Mouse (Mus musculus): ENCODE results near the gene Catsperg1. TPM values are rescaled to one million over a fixed set of nuclear protein-coding genes. Genes with fewer than 3 reads are reported as not detected.

The Catsperg1 gene
- polyA plus RNA-seq, 1 experiment from 2014 or later, result 0.53 TPM

GRCm38 (mm10) chr7:29251166-29251565 is 37.3 kb upstream of the Catsperg1 start:
- ATAC-seq (replicated peaks; ENCODE audit: low FRiP score, low read depth) (no peak), DNase-seq (ENCODE audit: low spot score) (no peak)
- Histone ChIP-seq H3K9me3 (replicated peaks; ENCODE audit: low read length) (no peaks in the 10 kb centered on the region), H3K27me3 (ENCODE audit: insufficient read depth, low read length) (no peaks in the 10 kb centered on the region), H3K4me3 (replicated peaks; ENCODE audit: low read depth, low read length) (no peak overlapping the region), H3K4me2 (ENCODE audit: low read length) (no peak overlapping the region), H3K36me3 (ENCODE audit: insufficient read depth, low read length) (0 out of 2 replicates have a peak, but pooled peaks cover 2% of the 10 kb centered on the region), H3K4me1 (replicated peaks; ENCODE audit: insufficient read depth, low read length) (peaks cover 12% of the 10 kb centered on the region), H3K9ac (ENCODE audit: low read depth, low read length) (no peak overlapping the region), H3K27ac (no peak overlapping the region)
- WGBS, result 68% methylated on average over 3 of the region's 3 CpGs
- TF ChIP-seq CTCF (IDR thresholded peaks at IDR 0.05; ENCODE audit: low read depth), result no peak

DNA sequence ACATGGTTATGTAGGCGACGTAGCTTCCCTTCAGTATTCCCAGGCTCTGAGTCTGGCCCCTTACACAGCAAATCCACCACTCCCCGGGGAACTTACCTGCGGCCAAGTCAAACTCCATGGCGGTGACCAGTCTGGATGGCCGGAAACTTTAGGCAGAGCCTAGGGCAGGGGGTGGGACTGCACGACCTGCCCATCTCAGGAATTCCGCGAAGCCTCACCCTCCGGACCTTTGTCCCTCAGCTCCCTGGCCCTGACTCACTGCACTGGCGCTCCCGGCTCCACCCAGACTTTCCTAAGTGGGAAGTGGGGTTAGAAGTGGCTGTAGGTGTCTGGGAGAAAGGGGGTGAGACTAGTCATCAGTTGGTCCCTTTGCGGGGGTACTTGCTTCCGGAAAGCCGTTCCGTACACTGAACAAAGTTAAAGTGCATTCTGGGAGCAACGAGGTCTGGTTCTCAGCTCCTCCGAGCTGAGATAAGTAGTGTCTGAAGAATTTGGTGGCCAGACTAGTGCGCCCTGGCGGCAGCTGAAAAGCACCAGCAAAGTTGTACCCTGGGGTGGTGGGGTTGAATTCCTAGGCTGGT is 34.5 kb upstream of the Catsperg1 start, which contains the start of gene 2200002D01Rik:
TSS of gene 2200002D01Rik (minus strand) at position 206 of the 581 bp plus-strand sequence.
- Histone ChIP-seq H3K27ac (peak within 1 kb of the TSS; percentile 61), H3K36me3 (ENCODE audit: insufficient read depth, low read length) (0 out of 2 replicates have a peak, but pooled peaks cover 10% of the 10 kb centered on the region), H3K27me3 (ENCODE audit: insufficient read depth, low read length) (no peaks in the 10 kb centered on the region), H3K4me3 (replicated peaks; ENCODE audit: low read depth, low read length) (peak within 1 kb of the TSS; percentile 26), H3K4me1 (replicated peaks; ENCODE audit: insufficient read depth, low read length) (peaks cover 4% of the 10 kb centered on the region), H3K4me2 (ENCODE audit: low read length) (peak within 1 kb of the TSS; percentile 59), H3K9ac (ENCODE audit: low read depth, low read length) (peak within 1 kb of the TSS; percentile 46), H3K9me3 (replicated peaks; ENCODE audit: low read length) (no peaks in the 10 kb centered on the region)
- TF ChIP-seq CTCF (IDR thresholded peaks at IDR 0.05; ENCODE audit: low read depth), result peak; percentile 29; the same call in 1 of the 2 replicates
- DNase-seq (ENCODE audit: low spot score) (peak; percentile 55), ATAC-seq (replicated peaks; ENCODE audit: low FRiP score, low read depth) (peak; percentile 72)
- 16% methylated on average over 20 of the region's 20 CpGs for WGBS

DNA sequence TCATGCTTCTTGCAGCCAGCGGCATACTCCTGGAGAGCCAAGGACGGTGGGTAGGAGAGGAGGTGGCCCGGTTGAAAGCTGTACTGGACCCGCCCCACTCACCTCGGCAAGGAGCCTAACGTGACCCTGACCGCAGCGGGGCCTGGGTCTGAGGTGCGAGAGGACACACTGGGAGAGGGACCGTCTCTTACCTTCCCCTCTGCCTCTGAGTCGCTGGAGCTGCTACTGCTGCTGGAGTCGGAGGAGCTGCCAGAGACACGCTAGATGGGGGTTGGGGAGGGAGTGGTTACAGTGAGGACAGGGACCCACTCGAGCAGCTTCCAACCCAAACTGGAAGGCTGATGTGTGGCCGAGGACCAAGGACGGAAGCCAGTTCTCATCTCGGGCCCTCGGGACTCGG is 33.9 kb upstream of the Catsperg1 start:
- H3K27ac ChIP-seq, result peak overlapping the region; percentile 61
- H3K36me3 ChIP-seq (ENCODE audit: insufficient read depth, low read length), result 0 out of 2 replicates have a peak, but pooled peaks cover 10% of the 10 kb centered on the region
- H3K4me2 ChIP-seq (ENCODE audit: low read length), result peak overlapping the region; percentile 59
- no peak for TF ChIP-seq CTCF (IDR thresholded peaks at IDR 0.05; ENCODE audit: low read depth)
- peak overlapping the region; percentile 26 for H3K4me3 ChIP-seq (replicated peaks; ENCODE audit: low read depth, low read length)
- H3K9me3 ChIP-seq (replicated peaks; ENCODE audit: low read length), result no peaks in the 10 kb centered on the region
- DNase-seq (ENCODE audit: low spot score) (no peak), ATAC-seq (replicated peaks; ENCODE audit: low FRiP score, low read depth) (0 out of 2 replicates have a peak, but pooled peaks have one; percentile 9)
- no peaks in the 10 kb centered on the region for H3K27me3 ChIP-seq (ENCODE audit: insufficient read depth, low read length)
- peaks cover 3% of the 10 kb centered on the region for H3K4me1 ChIP-seq (replicated peaks; ENCODE audit: insufficient read depth, low read length)
- WGBS, result 20% methylated on average over 19 of the region's 19 CpGs
- H3K9ac ChIP-seq (ENCODE audit: low read depth, low read length), result peak overlapping the region; percentile 46

DNA sequence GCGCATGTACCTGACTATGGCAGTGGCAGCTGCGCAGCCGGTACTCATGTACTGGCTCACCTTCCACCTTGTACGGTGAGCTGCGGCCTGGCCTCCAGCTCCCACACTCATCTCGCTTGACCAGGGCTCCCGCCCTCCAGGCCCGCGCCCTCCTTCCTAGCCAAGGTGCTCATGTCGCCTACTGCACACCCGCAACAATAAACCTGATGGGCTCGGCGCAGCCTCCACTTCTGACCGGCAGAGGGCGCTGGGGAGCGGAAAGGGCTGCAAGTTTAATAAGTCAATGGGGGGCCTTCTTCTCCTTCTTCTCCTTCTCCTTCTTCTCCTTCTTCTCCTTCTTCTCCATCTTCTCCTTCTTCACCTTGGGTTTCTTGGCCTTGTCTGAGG is 33.5 kb upstream of the Catsperg1 start:
- H3K27ac ChIP-seq, result no peak overlapping the region
- WGBS, result 33% methylated on average over 16 of the region's 16 CpGs
- H3K27me3 ChIP-seq (ENCODE audit: insufficient read depth, low read length), result no peaks in the 10 kb centered on the region
- H3K4me3 ChIP-seq (replicated peaks; ENCODE audit: low read depth, low read length), result peak overlapping the region; percentile 26
- ATAC-seq (replicated peaks; ENCODE audit: low FRiP score, low read depth) (no peak; the same call in 1 of the 2 replicates), DNase-seq (ENCODE audit: low spot score) (peak; percentile 83)
- peak; percentile 96 for TF ChIP-seq CTCF (IDR thresholded peaks at IDR 0.05; ENCODE audit: low read depth)
- no peak overlapping the region for H3K9ac ChIP-seq (ENCODE audit: low read depth, low read length)
- H3K4me2 ChIP-seq (ENCODE audit: low read length), result peak overlapping the region; percentile 59
- peaks cover 3% of the 10 kb centered on the region for H3K4me1 ChIP-seq (replicated peaks; ENCODE audit: insufficient read depth, low read length)
- H3K9me3 ChIP-seq (replicated peaks; ENCODE audit: low read length), result no peaks in the 10 kb centered on the region
- 0 out of 2 replicates have a peak, but pooled peaks cover 10% of the 10 kb centered on the region for H3K36me3 ChIP-seq (ENCODE audit: insufficient read depth, low read length)

- no peak overlapping the region for H3K4me3 ChIP-seq (replicated peaks; ENCODE audit: low read depth, low read length)
- no peak overlapping the region for H3K27ac ChIP-seq
- H3K4me1 ChIP-seq (replicated peaks; ENCODE audit: insufficient read depth, low read length), result peaks cover 3% of the 10 kb centered on the region
- WGBS, result 79% methylated on average over 21 of the region's 21 CpGs
- DNase-seq (ENCODE audit: low spot score) (no peak), ATAC-seq (replicated peaks; ENCODE audit: low FRiP score, low read depth) (no peak)
- no peaks in the 10 kb centered on the region for H3K27me3 ChIP-seq (ENCODE audit: insufficient read depth, low read length)
- H3K9me3 ChIP-seq (replicated peaks; ENCODE audit: low read length), result no peaks in the 10 kb centered on the region
- TF ChIP-seq CTCF (IDR thresholded peaks at IDR 0.05; ENCODE audit: low read depth), result no peak
- no peak overlapping the region; the same call in 1 of the 2 replicates for H3K4me2 ChIP-seq (ENCODE audit: low read length)
- no peak overlapping the region for H3K9ac ChIP-seq (ENCODE audit: low read depth, low read length)
- H3K36me3 ChIP-seq (ENCODE audit: insufficient read depth, low read length), result 0 out of 2 replicates have a peak, but pooled peaks cover 10% of the 10 kb centered on the region
These were observed 32.9 kb upstream of the Catsperg1 start for GRCm38 (mm10) chr7:29246619-29247313.

- no peak for ATAC-seq (replicated peaks; ENCODE audit: low FRiP score, low read depth)
- Histone ChIP-seq H3K36me3 (ENCODE audit: insufficient read depth, low read length) (0 out of 2 replicates have a peak, but pooled peaks cover 10% of the 10 kb centered on the region), H3K9ac (ENCODE audit: low read depth, low read length) (no peak overlapping the region), H3K4me2 (ENCODE audit: low read length) (no peak overlapping the region), H3K27me3 (ENCODE audit: insufficient read depth, low read length) (no peaks in the 10 kb centered on the region), H3K27ac (no peak overlapping the region), H3K4me1 (replicated peaks; ENCODE audit: insufficient read depth, low read length) (peaks cover 3% of the 10 kb centered on the region), H3K9me3 (replicated peaks; ENCODE audit: low read length) (no peaks in the 10 kb centered on the region), H3K4me3 (replicated peaks; ENCODE audit: low read depth, low read length) (no peak overlapping the region)
- no peak for DNase-seq (ENCODE audit: low spot score)
- TF ChIP-seq CTCF (IDR thresholded peaks at IDR 0.05; ENCODE audit: low read depth), result no peak
- 78% methylated on average over 5 of the region's 5 CpGs for WGBS
These were observed 32.2 kb upstream of the Catsperg1 start for GRCm38 (mm10) chr7:29246015-29246414.

All from kidney, postnatal 0 days (tissue).